Mouse (Mus musculus) heart, postnatal 4 days (tissue): Measurements from ENCODE around the gene Rbfox2. TPM values are rescaled to one million over a fixed set of nuclear protein-coding genes. Genes with fewer than 3 reads are reported as not detected.
A peak's percentile ranks its signal among the peaks of the same experiment; 100 is the strongest.

ENCODE experiments used
- DNase-seq: peaks from one replicate; pipeline ENCODE4 v3.0.0; 2021
- total RNA-seq, 2 experiments: library from RNA; stranded (reverse); gene quantifications; 2 replicates each; pipeline ENCODE4 v1.2.3; 2021

Rbfox2 gene
- total RNA-seq, 2 experiments from 2014 or later, result 175 to 186 TPM

DNA sequence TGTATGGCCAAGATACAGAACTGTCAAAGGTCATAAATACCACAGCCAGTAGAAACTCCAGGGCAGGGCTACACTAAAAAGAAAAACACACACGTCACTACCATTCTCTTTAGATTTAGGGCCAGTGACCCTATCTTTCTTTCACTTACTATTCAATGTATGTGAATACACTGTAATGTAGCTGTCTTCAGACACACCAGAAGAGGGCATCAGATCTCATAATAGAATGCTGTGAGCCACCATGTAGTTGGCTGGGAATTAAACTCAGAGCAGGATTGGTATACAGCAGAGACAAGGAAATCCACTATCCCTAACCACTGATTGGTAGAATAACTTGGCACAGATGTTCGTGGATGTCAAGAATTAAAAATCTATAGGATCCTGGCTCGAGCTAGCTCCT lies 76.7 kb downstream of the Rbfox2 start:
- DNase-seq, result no peak

DNA sequence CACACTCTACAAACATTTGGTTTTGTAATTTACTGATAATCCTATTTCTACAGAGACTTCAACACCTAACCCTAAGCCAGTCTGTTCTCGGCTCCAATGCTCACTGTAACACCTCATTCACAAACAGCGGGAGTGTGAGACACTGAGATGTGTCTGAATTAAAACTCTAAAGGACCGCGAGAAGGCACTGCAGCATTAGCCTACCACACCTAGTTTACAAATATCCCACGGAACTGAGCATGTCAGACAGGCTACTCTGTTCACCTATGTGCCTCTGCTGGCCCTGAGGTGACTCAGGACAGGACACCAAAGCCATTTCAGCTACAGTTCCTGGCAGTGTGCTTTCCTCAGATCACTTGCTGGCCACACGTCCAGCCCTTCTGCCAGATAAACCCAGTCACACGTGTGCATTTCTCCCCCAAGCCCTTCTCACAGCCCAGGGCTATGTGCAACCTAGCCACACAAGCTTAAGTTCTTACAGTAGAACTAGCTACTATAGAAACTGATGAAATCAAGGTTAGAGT lies 79.9 kb downstream of the Rbfox2 start:
- no peak for DNase-seq

DNA sequence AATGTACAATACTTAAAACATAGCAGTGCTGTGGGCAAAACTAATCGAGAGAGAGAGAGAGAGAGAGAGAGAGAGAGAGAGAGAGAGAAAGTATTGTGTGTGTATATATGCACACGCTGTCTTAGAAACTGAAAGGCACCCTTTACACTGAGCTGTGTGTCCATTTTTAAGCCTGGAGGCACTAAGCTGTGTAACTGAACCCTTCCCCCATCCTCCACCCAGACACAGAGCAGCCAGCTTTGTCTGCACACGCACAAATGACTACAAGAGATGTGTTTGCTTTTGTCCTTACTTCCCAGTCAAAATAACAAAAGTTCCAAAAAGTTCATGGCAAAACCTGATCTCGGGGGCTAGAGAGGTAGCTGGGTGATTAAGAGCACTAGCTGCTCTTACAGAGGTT lies 80.9 kb downstream of the Rbfox2 start:
- DNase-seq, result no peak

DNA sequence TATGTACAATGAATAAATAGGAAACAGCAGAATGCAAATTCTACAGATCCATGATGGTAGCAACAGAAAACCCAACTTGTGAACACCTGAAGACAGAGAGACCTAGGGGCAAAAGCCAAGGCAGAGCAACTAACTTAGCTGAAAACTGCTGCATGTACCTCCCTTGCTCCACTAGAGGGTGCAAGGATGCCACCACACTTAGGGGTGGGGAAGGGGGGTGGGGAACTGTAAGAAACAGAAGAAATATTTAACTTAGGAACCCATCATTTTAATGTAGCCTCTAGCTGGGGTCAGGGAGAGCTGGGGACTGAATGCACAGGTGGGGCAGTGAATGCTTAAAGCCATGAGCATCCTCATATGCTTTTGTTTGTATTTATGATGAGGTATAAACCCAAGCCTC lies 81.5 kb downstream of the Rbfox2 start:
- peak; percentile 48 for DNase-seq

DNA sequence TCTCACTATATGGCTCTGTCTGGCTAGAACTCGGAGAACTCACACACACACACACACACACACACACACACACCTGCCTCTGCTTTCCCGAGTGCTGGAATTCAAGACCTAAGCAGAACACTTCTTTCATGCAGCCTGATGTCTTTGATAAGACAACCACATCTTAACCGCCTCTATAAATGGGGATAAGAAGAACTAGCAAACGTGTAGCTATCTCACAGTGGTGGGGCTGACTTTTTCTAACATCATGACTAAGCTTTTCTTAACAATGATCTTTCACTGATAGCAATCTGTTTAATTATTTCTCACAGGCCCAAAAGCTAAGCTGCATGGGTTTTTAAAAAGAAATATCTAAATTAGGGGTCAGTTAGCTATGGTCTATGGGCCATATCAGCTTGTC lies 86.0 kb downstream of the Rbfox2 start:
- DNase-seq, result no peak

DNA sequence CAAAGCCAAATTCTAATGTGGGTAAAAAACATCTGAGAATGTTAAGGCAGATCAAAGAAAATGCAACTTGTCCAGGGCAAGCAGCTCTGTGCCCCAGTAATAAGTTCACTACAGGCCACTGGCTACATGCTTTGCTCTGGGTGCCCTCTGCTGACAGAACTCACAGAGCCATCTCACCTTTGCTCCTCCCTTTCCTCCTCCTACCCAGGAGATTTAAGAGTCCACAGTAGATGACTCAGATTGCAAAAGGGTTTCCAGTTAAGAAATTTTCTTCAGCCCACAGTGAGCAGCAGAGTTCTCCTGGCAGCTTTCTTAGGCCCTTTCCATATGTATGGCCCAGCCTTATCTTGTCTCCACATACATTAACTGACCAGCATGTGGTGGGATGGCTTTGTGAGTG lies 86.7 kb downstream of the Rbfox2 start:
- DNase-seq, result peak; percentile 64

DNA sequence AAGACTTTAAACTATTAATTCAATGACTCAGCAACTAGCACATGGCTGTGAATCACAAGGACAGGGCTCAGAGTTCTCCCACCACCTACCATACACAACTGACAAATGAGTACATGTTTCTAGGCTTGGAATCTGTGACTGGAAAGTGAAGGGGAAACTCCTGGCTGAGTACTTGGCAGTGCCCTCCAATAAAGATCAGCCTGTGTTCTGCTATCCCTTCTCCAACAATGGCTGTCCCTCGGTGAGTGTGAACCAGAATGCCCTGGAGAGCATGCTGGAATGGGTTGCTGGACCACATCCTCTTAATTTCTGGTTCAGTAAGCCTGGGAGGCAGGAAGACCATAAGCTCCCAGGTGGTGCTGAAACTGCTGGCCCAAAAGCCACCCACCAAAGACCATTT lies 87.2 kb downstream of the Rbfox2 start:
- no peak for DNase-seq

DNA sequence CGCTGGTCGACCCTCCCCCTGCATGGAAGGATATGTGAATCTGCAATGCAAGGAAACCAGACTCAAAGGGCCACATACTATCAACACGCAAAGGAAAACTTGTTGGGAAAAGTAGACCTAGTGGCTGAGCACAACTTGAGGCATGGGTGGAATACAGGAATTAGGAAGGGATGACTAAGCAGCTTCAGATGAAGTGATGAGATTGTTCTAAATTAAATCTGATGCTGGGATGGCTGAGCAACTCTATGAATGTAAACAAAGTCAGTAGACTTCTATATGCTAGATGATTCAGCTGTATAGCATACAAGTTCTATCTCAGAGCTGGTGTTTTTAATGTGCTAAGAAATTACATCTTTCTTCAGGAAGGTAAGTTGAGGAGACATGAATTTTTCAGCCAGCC lies 88.8 kb downstream of the Rbfox2 start:
- no peak for DNase-seq

DNA sequence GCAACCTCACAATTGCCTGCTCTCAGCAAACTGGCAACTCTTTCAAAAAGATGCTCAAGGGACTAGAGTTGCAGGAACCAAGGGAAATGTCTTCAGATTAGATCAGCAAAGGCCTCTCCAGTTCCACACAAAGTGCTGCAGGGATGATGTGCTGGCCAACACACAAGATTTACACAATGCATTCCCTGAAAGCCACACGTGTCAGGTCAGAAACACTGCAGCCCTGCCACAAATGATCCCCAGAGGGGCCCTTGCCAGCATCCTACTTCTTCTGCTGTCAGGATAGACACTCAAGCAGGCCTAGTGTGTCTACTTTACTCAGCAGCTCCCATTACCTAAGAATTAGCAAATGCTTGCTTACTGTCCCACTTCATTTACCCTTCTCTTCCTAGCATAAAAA lies 89.3 kb downstream of the Rbfox2 start:
- no peak for DNase-seq

DNA sequence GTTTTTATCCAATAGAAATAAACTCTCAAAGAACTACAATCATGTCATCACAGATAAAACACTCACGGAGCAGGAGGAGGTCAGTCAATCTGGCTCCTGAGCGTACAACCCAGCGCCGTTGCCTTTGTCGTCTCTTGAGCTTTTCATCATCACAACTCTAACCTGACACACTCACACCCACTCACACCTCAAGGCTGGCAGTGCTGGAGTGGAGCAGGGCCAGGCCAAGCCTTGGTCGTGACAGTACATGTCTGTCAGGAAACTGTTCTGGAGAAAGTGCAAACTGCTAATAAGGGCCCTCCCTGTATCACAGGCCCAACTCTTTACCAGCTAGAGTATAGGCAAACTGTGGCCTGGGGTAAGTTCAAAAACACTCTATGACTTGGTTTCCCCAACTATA lies 90.1 kb downstream of the Rbfox2 start:
- DNase-seq, result no peak

DNA sequence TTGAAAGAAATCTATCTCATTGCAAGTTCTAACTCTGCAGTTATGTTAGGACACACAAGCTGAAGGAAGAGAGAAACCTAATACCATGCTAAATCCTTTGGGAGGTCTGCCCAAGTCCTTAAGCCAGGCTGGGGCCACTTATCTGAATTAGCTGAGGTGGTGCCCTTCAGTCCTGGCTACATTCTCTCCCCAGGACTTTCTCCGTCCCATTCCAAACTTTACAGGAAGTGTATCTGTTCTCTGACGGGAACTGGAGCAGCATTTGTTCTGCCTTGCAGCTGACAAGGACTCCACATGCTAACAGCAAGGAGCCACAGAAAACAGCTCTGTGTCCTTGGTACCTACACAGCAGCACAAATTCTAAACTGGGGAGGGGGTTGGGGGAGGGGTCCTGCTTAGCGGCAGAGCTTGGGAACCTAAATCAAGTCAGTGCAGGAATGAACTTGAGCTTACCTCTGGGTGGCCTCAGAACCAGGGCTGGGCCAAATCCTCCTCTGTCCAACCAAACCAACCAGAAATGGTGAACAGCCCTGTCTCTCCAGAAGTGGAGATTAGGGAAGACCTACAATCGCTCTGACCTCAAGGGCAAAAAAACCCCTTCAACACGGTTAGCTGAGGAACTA lies 91.5 kb downstream of the Rbfox2 start:
- no peak for DNase-seq

DNA sequence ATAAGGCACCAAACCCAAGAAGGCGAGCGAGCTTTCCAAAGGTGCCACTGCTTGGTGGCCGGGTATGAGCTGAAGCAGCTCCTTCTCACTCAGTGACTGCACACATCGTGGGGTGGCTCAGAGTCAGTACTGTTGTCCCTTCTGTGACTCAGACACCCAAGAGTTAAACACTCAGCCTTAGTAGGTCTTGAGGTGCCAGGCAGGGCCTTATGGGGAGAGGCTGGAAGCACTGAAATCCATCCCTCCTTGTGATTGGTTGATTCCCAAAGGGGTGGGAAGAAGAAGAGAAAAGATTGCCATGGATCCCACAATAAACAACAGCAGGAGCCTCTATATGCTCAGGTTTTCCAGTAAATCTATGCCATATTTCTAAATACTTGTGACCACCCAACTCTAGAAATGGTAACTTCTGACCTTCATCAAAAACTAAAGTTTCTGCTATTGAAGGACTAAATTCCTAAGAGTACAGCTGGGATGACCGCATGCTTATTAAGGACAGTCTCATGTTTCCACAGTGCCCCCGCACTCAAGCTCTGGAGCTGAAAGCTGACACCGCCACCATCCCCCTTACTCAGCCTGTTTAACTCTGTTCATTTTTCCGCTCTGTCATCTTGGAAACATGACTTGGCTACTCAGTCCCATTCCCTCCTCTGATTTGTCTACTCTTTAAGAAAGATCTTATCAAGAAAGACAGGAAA lies 92.2 kb downstream of the Rbfox2 start:
- peak; percentile 68 for DNase-seq

DNA sequence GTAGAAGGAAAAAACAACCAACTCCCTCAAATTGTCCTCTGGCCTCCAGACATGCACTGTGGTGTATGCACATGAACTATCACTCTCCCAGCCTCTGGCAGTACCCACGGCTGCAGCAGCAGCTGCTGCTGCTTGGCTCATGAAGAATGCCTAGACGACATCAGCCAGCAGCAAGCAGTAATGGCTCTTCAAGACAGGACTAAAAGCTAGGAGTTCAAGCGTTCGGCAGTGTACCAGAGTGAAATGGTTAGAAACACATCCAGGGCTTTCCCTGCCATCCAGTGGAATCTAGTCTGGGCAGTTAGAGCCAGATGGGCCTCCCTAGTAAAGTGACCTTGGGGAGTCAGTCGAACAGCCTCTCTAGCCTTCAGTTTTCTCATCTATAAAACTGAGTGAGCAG lies 93.0 kb downstream of the Rbfox2 start:
- DNase-seq, result no peak

DNA sequence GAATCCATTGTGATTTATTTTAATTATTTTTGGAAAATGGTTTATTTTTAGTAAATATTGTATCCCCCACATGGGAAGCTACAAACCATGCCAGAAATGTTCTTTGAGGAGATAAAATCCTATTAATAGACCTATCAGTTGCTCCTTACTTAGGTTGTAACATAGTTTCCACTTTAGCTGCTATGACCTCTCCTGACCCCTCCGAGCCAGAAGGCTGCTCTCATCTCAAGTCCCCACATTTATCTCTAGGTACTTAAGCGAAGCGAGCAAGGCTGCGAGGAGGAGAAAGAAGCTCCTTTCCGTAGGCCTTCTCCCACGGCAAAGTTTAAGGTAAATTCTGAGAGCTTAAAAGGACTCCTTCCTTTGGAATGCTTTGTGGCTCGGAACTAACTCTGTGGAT lies 94.0 kb downstream of the Rbfox2 start:
- peak; percentile 51 for DNase-seq

DNA sequence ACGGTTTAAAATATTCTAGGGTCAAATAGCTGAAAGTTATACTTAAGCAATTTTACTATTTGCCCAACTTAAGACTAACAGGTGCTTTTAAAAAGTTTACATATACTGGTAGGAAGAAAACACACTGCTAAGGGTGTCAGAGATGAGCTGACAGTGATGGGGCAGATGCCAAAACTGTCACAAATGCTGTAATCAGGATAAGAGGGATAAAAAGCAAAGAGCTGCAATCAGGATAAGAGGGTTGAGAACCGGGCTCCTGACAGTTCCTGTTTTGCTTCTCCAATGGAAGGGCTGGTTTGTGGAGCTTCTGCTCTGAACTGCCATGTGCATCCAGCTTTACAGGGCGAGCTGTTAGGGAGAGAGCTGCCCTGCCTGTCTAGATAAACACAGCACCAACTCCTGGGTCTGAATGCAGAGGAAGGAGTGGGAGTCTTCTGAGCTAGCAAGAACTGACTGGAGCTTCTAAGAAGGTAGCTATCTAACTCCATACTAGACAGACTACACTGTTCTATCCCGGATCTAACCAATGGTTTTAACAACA lies 94.5 kb downstream of the Rbfox2 start:
- DNase-seq, result no peak

DNA sequence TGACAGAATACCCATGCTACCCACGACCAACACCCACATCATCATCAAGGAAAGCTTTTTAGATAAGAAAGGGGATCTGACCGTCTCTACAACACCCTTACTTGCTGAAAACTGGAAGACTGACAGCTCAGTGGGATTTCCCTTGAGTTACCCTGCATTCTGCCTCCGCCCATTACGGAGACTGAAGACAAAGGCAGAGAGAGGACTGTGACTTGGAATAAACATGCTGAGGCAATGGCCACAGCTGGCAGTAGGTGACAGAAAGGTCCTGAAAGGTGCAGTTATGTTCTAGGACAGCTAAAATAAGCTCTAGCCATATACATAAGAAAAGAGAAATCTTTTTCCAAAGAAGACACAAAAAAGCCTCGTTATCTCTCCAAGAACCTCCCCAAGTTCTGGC lies 99.8 kb downstream of the Rbfox2 start:
- no peak for DNase-seq

DNA sequence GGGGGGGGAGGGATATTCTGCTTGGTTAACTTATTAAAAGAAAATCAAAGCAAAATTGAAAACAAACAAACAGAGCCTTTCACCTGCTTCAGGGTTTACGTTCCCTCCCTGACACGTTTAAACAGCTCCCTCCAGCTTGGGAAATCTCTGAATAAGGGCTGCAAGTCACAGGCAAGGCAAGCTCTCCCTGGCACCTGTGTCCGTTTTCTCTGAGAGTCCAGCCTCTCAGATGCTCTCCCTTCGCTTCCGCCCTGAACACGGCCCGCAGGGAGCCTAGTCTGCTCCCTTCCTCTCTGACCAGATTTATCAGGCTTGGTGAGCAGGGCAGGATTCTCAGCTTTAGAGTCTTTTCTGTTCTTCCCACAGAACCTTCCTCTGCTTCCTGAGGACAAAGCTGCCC lies 101.9 kb downstream of the Rbfox2 start:
- DNase-seq, result no peak

DNA sequence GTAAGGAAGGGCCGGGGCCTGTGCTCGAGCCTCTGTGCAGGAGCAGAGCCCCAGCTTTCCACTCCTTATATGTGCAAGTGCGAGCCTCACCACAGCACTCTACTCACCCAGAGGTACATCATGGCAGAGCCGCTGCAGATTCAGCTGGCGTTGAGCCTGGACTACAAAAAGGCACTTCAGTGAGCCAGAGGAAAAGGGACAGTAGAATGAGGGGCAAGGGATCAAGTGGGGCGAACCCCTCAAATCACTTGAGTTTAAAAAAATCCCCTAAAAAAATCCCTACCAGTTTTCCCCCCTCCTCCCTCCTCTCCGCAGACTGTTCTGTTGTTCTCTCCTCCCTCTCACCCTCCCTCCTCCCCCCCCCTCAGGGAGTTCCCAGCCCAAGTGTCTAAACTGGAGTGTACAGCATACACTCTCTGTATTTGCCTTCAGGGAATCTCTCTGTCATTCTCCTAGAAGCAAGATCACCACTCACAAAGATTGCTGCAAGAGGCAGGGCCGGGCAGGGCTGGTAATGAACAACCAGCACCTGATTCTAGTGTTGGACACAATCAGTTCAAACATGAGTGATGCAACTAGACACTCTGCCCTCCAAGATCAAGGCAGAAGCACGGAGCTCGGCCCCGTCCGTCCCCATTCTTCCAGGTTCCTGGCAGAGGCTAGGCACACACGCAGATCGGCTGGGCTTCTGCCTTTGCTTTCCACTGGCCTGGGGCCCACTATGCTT lies 103.4 kb downstream of the Rbfox2 start:
- DNase-seq, result peak; percentile 57

DNA sequence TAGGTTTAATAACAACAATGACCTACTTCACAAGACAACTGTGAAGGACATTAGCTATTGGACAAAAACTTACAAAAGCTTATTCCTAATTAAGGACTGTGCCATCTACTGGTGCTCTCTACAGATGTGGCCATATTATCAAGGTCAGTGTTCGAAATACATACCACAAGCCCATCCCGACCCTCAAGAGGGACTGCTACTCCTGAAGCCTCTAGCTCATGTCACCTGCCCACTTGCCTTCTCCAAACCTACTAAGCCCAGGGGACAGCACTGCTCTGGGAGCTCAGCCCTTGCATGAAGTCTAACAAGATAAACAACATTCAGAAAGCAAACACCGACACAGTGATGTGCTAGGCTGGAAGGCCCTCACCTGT lies 103.9 kb downstream of the Rbfox2 start:
- DNase-seq, result no peak

DNA sequence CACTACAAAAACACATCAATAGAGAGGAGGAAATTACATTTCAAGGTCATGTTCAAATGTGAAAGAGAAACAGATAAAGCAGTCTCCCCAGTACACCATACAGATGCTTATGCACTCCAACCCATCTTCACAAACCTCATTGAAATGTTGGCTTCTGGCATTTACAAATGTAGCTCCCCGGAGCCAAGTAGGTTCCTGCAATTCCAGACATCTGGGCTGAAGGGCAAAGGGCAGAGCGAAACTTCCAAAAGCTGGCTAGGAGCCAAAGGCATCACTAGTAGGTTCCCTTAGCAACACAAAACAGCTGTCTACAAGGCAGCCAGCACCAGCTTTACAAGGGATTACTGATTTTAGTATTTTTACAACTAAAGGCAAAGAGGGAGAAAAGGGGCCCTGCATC lies 104.6 kb downstream of the Rbfox2 start:
- DNase-seq, result peak; percentile 71

DNA sequence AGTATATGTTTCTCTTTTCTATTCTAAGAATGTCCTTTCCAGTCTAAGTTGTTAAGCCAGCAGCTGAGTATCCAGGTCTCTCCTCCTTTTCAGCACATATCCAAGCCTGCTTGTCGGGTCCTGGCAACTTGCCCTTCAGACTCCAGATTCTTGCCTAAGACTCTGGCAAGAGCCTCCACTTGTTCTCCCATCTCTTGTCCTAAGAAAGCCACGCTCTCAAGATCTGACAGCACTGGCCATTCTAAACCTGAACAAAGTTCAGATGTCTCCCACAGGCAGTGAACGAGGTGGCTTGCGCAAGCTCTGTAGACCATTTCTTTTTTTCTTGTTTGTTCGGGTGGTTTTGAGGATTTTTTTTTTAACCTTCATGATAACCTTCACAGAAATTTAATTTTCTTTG lies 110.0 kb downstream of the Rbfox2 start:
- peak; percentile 70 for DNase-seq

DNA sequence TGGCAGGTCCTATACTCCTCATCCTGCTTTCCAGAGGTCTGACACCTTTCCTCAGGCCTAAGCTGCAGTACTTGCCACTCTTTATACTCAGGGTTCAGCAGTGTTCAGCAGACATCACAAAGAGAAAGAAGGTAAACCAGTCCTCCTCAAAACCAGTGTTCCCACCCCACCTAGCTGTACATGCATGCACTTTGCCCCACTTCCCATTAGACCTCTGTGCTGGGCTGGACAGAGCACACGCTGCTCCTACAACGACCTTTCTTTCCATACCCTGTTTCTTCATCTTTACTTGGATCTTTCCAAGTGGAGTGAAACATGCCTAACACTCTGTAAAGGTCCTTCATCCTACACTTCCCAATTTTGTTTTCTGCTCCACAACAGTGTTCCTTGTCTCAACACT lies 110.8 kb downstream of the Rbfox2 start:
- DNase-seq, result no peak

DNA sequence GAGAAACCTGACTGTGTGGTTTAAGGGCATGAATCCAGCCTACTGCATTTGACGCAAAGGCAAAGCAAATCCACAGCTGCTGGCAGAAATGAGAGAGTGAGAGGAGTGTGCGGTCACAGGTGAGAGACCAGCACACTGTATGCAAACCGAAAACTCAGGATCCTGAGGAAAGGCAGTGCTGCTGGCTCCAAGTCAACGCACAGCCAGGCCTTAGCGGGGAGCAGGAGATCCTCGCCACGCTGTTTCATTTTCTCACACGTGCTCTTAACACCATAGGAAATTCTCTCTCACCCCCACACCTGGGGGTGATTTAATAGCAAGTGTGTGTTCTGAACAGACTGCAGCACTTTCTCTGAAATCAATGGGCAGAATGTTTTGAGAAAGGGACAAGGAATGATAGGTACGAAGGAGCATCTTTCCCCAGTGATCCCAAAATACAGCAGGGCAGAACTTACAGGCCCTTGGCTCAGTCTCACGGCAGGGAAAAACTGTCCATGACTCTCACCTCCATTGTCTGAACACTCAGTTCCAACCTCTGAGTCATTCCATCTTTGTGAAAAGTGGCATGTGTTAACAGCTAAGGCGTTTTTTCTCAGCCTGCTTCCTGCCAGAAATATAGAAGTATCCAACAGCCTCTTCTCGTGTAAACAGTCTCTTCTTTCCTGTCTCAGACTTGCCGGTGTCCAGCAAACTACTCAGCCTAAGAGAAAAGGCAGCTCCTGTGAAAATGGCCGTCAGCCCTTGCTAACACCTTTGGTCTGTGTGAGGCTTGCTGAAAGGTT lies 114.5 kb downstream of the Rbfox2 start:
- DNase-seq, result no peak
